Mouse (Mus musculus): ENCODE measurements around the gene Nek11.

DNA sequence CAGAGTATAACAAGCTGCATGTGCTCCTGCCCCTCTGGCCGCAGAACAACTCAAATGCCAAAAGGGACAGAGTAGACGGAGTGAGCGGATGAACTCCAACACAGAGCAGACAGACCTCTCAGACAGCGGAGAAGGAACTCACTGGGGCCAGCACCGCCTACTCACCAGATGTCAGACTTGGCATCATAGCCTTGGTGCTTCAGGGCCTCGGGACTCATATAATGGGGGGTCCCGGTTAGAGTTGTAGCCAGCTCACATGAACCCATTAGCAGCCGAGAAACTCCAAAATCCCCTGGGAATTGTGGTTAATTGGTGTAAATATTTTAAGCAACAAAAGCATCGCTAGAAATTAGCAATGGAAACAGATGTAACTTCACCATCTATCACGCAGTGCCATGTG, 82.1 kb downstream of the Nek11 start:
- TF ChIP-seq EP300 (optimal IDR thresholded peaks at IDR 0.05) (no peak), CTCF (IDR thresholded peaks at IDR 0.05; ENCODE audit: low read depth) (no peak)

Data from stomach, postnatal 0 days (tissue).